9 mouse cellular contexts compared by ENCODE assay signal in the genomic region with DNA sequence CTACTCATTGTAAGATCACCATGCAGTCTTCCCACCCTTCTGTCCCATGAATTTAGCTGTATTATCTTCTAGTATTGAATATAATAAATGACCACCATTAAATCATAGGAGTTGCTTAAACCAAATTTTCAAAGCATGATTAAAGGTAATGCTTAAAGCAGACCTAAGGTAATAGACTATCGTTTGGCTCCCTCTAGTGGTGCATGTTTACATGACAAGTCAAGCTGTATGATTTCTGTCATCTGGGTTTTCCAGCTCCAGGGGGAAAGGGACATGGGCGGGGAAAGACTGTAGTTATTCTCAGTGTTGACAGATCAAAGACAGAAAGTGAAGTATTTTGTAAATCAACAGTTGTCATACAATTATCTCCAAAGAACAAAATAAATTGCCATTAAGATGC.
A peak's percentile ranks its signal among the peaks of the same experiment; 100 is the strongest.
DNase-seq lines count a peak whose midpoint lies in the region; ATAC-seq and TF ChIP-seq lines count a peak whose summit lies in the region.
"Had no signal": no experiment of that assay in that cellular context is flagged by ENCODE, and none has a peak within 500 bp of the region (broad histone marks: within the 10 kb centered on the region; RNA-seq: fewer than 3 reads in every experiment).

No protein-coding gene starts in this region.

- intact Hi-C loops in gastrocnemius, postnatal 14 days (cut with DNase I; ENCODE audit: low total_unique reads), result no loop called here

- in situ Hi-C loops in Patski (cut with MboI; ENCODE audit: low pct_unique_long_range_greater_than_20kb), result loop anchor here (5.0 to 10.0 kb wide), 2 partner anchors 319 to 467 kb away; a partner anchor contains a TSS

- POLR2A ChIA-PET in Patski (lab: Charles Lee), result interaction anchor here (0.6 to 1.3 kb wide), 2 partner anchors 320 to 413 kb away, joined by 3 read pairs; no protein-coding TSS in a partner anchor

- no peak overlapping the region for H3K4me2 ChIP-seq in limb, embryonic 12.5 days
- H3K4me2 ChIP-seq: embryonic facial prominence, embryonic 15.5 days had no signal

- DNase-seq in 3T3-L1 (ENCODE audit: low read depth, low spot score) (peak; percentile 94), Patski (ENCODE audit: low read depth, low spot score) (peak; percentile 57)
- DNase-seq in cerebellum, postnatal 14 days, result peak; percentile 89 to 90
- peak; percentile 48 for DNase-seq in gastrocnemius, postnatal 14 days
- DNase-seq in kidney, adult 2 months, result peak; percentile 74
- DNase-seq in natural killer cell, adult 2 months (ENCODE audit: low spot score in 2 of 2), result peak; percentile 41 to 53
- peak; percentile 22 for DNase-seq in testis, postnatal 14 days (ENCODE audit: low spot score)

- TF ChIP-seq CTCF in Patski (IDR thresholded peaks at IDR 0.05), result peak; percentile 82
- TF ChIP-seq CTCF in kidney, adult 2 months (conservative IDR thresholded peaks at IDR 0.05; ENCODE audit: insufficient read depth, insufficient read length, low read depth, low read length), result peak; percentile 42

- no peak overlapping the region for H3K27ac ChIP-seq in kidney, adult 2 months (ENCODE audit: insufficient read depth, low read depth, low read length)
- no peak overlapping the region for H3K27ac ChIP-seq in limb, embryonic 12.5 days
- H3K27ac ChIP-seq: embryonic facial prominence, embryonic 15.5 days had no signal

- CTCF ChIA-PET in Patski (lab: Charles Lee), result interaction anchor here (0.6 to 5.2 kb wide), 16 partner anchors 8 to 429 kb away, joined by 3 to 48 read pairs (median 5); no protein-coding TSS in a partner anchor

- no peak for TF ChIP-seq POLR2A in kidney, adult 2 months (IDR thresholded peaks at IDR 0.05; ENCODE audit: low read depth, low read length)

- H3K9ac ChIP-seq in limb, embryonic 12.5 days (replicated peaks), result no peak overlapping the region
- H3K9ac ChIP-seq: embryonic facial prominence, embryonic 15.5 days had no signal

- no peaks in the 10 kb centered on the region for H3K36me3 ChIP-seq in kidney, adult 2 months (ENCODE audit: control insufficient read depth, insufficient read depth, low read length)
- no peaks in the 10 kb centered on the region for H3K36me3 ChIP-seq in limb, embryonic 12.5 days
- H3K36me3 ChIP-seq: embryonic facial prominence, embryonic 15.5 days had no signal

- H3K4me3 ChIP-seq in kidney, adult 2 months (ENCODE audit: insufficient read depth, low read depth, low read length), result no peak overlapping the region
- H3K4me3 ChIP-seq in limb, embryonic 12.5 days (replicated peaks), result no peak overlapping the region
- H3K4me3 ChIP-seq: embryonic facial prominence, embryonic 15.5 days had no signal

- WGBS in kidney, adult 2 months, result 3% methylated on average over 2 of the region's 2 CpGs
- WGBS in limb, embryonic 12.5 days, result 3% methylated on average over 2 of the region's 2 CpGs

- peak; percentile 68 for ATAC-seq in Patski
- ATAC-seq in limb, embryonic 12.5 days (ENCODE audit: insufficient number of reproducible peaks, insufficient read depth, low FRiP score, low TSS enrichment, low read depth), result peak; percentile 38; the same call in 1 of the 2 replicates

- H3K27me3 ChIP-seq in Patski, result no peaks in the 10 kb centered on the region
- H3K27me3 ChIP-seq in kidney, adult 2 months (replicated peaks; ENCODE audit: control insufficient read depth, insufficient read depth, low read length), result no peaks in the 10 kb centered on the region
- no peaks in the 10 kb centered on the region for H3K27me3 ChIP-seq in limb, embryonic 12.5 days
- H3K27me3 ChIP-seq: embryonic facial prominence, embryonic 15.5 days had no signal

- no peaks in the 10 kb centered on the region for H3K4me1 ChIP-seq in kidney, adult 2 months (ENCODE audit: control insufficient read depth, insufficient read depth, low read length)
- no peaks in the 10 kb centered on the region; the same call in 1 of the 2 replicates for H3K4me1 ChIP-seq in limb, embryonic 12.5 days (replicated peaks)
- H3K4me1 ChIP-seq: embryonic facial prominence, embryonic 15.5 days had no signal

- no peaks in the 10 kb centered on the region for H3K9me3 ChIP-seq in limb, embryonic 12.5 days
- H3K9me3 ChIP-seq: embryonic facial prominence, embryonic 15.5 days had no signal

Comparison
In these comparisons a context has a peak if more than half of its experiments do, and no peak if none do; other contexts are left out.
1. DNase-seq: peak in every context shown above with its lines; median percentile 94 in 3T3-L1; 90 in cerebellum, postnatal 14 days; 74 in kidney, adult 2 months; 57 in Patski; 48 in gastrocnemius, postnatal 14 days; 47 in natural killer cell, adult 2 months; 22 in testis, postnatal 14 days.